Mouse (Mus musculus) olfactory bulb, adult 2 months (tissue): Measurements from ENCODE around the gene Vmn1r31. TPM values are rescaled to one million over a fixed set of nuclear protein-coding genes. Genes with fewer than 3 reads are reported as not detected.

ENCODE experiments used
- H3K27ac ChIP-seq: fragments of 200-500 bp; 2 replicates; pipeline ENCODE4 v1.5.1; 2012; ENCODE audit warnings: low read depth, low read length; ENCODE audit not compliant: insufficient read depth
- H3K4me1 ChIP-seq: fragments of 200-500 bp; 2 replicates; pipeline ENCODE4 v1.6.1; 2012; ENCODE audit warnings: low read length; ENCODE audit not compliant: control insufficient read depth, insufficient read depth
- H3K4me3 ChIP-seq: fragments of 200-500 bp; 2 replicates; pipeline ENCODE4 v1.5.1; 2012; ENCODE audit warnings: mild to moderate bottlenecking, low read depth, low read length, moderate library complexity; ENCODE audit not compliant: insufficient read depth
- CTCF ChIP-seq: fragments of 200-500 bp; IDR thresholded peaks from 2 replicates; pipeline ENCODE4 v1.5.1; 2012; ENCODE audit warnings: low read depth, mild to moderate bottlenecking, low read length, moderate library complexity; ENCODE audit not compliant: insufficient read depth
- POLR2A ChIP-seq: fragments of 200-500 bp; IDR thresholded peaks from 2 replicates; pipeline ENCODE4 v1.6.1; 2012; ENCODE audit warnings: mild to moderate bottlenecking, low read depth, low read length, moderate library complexity; ENCODE audit not compliant: insufficient read depth
- WGBS: fragments of 180-500 bp; shearing (Covaris S2); methylation state at CpG from one replicate; pipeline ENCODE4 v1.1.7; 2018; 5-methylcytosine and 5-hydroxymethylcytosine counted together
- polyA plus RNA-seq: library from polyadenylated mRNA; stranded (reverse); fragments of >200 nt; gene quantifications from 2 replicates; pipeline ENCODE4 v1.2.4, GENCODE M21; 2012; ENCODE audit warnings: low replicate concordance; ENCODE audit not compliant: missing spikeins, insufficient read depth, insufficient read length

Gene Vmn1r31
- not detected in 2 replicates for polyA plus RNA-seq

DNA sequence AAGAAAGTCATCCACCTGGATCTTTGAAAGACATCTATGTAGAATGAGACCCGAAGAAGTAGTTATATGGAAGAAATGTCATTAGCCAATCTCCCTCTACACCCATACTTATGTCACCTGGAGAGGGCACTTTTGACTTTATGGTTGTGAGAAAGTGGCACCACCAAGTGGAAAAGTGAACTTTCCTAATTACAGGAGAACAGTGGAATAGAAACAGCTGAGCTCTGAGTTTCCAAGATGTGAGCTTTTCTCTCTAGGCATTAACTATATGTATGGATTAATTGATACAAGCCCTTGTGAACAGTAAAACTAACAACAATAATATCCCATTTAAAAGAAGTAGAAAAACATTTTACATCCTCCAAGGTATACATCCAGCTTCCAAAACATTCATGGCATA lies at the start of gene Vmn1r31:
Gene Vmn1r31, minus strand, starts transcription at position 101 of the 400 bp plus-strand sequence.
- TF ChIP-seq CTCF (no peak), POLR2A (no peak)
- Histone ChIP-seq H3K4me3 (no peak within 1 kb of the TSS), H3K27ac (no peak within 1 kb of the TSS), H3K4me1 (no peaks in the 10 kb centered on the region)
- 90% methylated on average over 1 of the region's 1 CpGs for WGBS

DNA sequence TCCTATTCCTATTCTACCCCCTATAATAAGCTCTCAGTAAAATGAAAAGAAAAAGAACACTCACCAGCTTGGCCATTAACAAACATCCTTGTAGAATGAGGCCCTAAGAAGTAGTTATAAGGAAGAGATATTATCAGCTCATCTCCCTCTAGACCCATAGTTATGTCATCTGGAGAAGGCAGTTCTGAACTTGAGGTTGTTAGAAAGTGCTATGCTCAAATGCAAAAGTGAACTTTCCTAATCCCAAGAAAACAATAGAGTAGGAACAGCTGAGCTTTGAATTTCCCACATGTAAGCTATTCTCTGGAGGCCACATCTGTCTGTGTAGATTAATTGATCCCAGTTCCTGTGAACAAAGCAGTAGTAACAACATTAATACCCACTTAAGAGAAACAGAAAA lies 31.8 kb downstream of the Vmn1r31 start, which contains the start of gene Vmn1r30:
Gene Vmn1r30, minus strand, starts transcription at position 101 of the 400 bp plus-strand sequence.
- Histone ChIP-seq H3K4me3 (no peak within 1 kb of the TSS), H3K27ac (no peak within 1 kb of the TSS), H3K4me1 (no peaks in the 10 kb centered on the region)
- TF ChIP-seq POLR2A (no peak), CTCF (no peak)

Other genes with a start within 250 kb of the Vmn1r31 start
- gene Vmn1r28, start 213.3 kb downstream of the Vmn1r31 start, polyA plus RNA-seq, result not detected in 2 replicates
- gene Vmn1r29, start 173.8 kb downstream of the Vmn1r31 start, polyA plus RNA-seq, result not detected in 2 replicates
- not detected in 2 replicates for gene Vmn1r30, start 31.9 kb downstream of the Vmn1r31 start, polyA plus RNA-seq
- gene Abcg2, start 109.2 kb upstream of the Vmn1r31 start, polyA plus RNA-seq, result not detected in 2 replicates